Mouse (Mus musculus): ENCODE data around the gene 4932438A13Rik. TPM values are rescaled to one million over a fixed set of nuclear protein-coding genes. Genes with fewer than 3 reads are reported as not detected.

The 4932438A13Rik gene
- total and polyA plus RNA-seq, 2 experiments = 5.9 to 37.9 TPM

DNA sequence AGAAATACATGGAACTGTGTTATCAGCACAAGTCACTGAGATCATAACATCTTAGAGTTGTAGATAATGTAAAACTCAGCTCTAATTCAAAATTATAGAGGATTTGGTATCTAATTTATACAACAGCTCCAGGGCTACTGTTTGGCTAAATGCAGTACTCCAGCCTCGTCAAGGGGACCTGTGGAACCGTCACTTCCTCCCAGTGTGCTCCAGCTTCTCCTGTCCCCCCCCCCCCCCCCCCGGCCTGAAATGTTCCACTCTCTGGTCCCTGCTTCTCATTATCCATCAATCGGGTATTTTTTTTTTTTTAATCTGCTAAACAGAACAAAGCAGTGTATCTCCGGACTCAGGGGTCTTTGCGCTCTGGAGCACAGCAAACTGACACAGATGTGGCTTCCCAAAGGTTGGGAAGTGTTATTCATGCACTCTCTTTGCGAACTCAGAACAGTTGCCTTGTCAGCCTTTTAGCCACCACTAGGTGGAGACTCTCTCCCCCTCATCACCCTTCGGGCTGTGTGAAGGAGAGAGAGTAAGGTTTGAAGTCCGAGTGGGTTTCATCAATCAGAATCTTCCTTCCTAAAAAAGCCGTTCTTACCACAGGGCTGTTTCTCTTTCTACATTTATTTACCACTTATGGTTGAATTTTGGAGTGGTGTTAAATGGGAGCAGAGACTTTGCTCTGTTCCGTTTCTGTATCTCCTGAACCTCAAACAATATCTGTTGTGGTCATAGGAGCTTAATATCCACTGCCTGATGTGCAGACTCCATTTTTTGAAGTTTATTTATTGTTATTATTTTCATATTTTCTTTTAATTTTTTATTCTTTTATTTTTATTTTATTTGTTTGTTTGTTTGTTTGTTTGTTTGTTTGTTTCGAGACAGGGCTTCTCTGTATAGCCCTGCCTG lies 22.0 kb upstream of the 4932438A13Rik start:
- TF ChIP-seq POLR2A (IDR thresholded peaks at IDR 0.05; ENCODE audit: extremely low read depth, insufficient read depth, low read length) (no peak), CTCF (IDR thresholded peaks at IDR 0.05; ENCODE audit: low read depth, low read length) (peak; percentile 73; the same call in 1 of the 2 replicates)
- no peaks in the 10 kb centered on the region; the same call in 1 of the 2 replicates for H3K4me1 ChIP-seq (ENCODE audit: control insufficient read depth, insufficient read depth, low read length)
- H3K27ac ChIP-seq (replicated peaks; ENCODE audit: insufficient read depth, low read depth, low read length) = no peak overlapping the region
- no peaks in the 10 kb centered on the region for H3K27me3 ChIP-seq (ENCODE audit: control insufficient read depth, insufficient read depth, low read length)
- 18% methylated on average over 12 of the region's 12 CpGs for WGBS
- H3K4me3 ChIP-seq (ENCODE audit: insufficient read depth, low read depth, low read length) = no peak overlapping the region
- no peak overlapping the region for H3K9ac ChIP-seq (ENCODE audit: low read depth, low read length)
- H3K36me3 ChIP-seq (ENCODE audit: control insufficient read depth, insufficient read depth, low read length) = no peaks in the 10 kb centered on the region
- DNase-seq (ENCODE audit: extremely low read depth, low read depth, low spot score) = peak; percentile 54
- no peaks in the 10 kb centered on the region for H3K79me2 ChIP-seq (ENCODE audit: control insufficient read depth, insufficient read depth, low read length)

DNA sequence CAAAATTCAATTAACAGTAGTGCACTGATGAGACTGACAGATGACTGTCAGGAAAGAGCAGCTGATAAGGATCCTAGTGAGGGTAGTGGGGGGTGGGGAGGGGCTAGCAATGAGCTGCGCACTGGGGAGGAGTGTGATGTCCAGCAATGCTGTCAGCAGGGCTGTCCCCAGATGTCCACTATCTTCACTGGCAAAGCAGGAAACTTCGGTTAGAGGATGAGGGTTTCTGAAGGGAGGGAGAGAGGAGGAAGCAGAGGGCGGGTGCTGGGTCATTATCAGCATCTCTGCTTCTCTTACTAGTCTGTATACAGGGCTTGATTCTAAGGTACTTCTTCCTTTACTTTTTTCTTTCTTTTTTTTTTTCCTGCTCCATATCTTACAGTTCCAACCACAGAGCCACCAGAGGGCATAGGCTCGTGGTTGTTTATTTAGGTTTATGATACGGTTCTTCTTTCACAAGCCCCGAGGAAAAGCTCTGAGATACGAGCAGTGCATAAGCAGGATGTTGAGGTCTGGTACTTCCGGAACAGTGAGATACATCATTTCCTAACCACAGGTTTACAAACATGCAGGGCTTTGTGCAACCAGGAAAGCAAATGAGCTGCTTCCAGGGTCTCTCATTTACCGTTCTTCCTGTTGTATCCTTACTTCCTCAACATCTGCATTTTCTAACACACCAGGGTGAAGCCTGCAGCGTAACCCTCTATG lies 9.0 kb upstream of the 4932438A13Rik start:
- H3K9ac ChIP-seq (ENCODE audit: low read depth, low read length) = no peak overlapping the region
- H3K36me3 ChIP-seq (ENCODE audit: control insufficient read depth, insufficient read depth, low read length) = no peaks in the 10 kb centered on the region
- H3K79me2 ChIP-seq (ENCODE audit: control insufficient read depth, insufficient read depth, low read length) = no peaks in the 10 kb centered on the region
- no peaks in the 10 kb centered on the region; the same call in 1 of the 2 replicates for H3K4me1 ChIP-seq (ENCODE audit: control insufficient read depth, insufficient read depth, low read length)
- no peak for TF ChIP-seq POLR2A (IDR thresholded peaks at IDR 0.05; ENCODE audit: extremely low read depth, insufficient read depth, low read length)
- TF ChIP-seq CTCF (IDR thresholded peaks at IDR 0.05; ENCODE audit: low read depth, low read length) = no peak
- no peaks in the 10 kb centered on the region for H3K27me3 ChIP-seq (ENCODE audit: control insufficient read depth, insufficient read depth, low read length)
- H3K4me3 ChIP-seq (ENCODE audit: insufficient read depth, low read depth, low read length) = no peak overlapping the region
- peak; percentile 20 for DNase-seq (ENCODE audit: extremely low read depth, low read depth, low spot score)
- 53% methylated on average over 10 of the region's 10 CpGs for WGBS
- H3K27ac ChIP-seq (replicated peaks; ENCODE audit: insufficient read depth, low read depth, low read length) = 0 out of 2 replicates have a peak overlapping the region, but pooled peaks have one; percentile 8

DNA sequence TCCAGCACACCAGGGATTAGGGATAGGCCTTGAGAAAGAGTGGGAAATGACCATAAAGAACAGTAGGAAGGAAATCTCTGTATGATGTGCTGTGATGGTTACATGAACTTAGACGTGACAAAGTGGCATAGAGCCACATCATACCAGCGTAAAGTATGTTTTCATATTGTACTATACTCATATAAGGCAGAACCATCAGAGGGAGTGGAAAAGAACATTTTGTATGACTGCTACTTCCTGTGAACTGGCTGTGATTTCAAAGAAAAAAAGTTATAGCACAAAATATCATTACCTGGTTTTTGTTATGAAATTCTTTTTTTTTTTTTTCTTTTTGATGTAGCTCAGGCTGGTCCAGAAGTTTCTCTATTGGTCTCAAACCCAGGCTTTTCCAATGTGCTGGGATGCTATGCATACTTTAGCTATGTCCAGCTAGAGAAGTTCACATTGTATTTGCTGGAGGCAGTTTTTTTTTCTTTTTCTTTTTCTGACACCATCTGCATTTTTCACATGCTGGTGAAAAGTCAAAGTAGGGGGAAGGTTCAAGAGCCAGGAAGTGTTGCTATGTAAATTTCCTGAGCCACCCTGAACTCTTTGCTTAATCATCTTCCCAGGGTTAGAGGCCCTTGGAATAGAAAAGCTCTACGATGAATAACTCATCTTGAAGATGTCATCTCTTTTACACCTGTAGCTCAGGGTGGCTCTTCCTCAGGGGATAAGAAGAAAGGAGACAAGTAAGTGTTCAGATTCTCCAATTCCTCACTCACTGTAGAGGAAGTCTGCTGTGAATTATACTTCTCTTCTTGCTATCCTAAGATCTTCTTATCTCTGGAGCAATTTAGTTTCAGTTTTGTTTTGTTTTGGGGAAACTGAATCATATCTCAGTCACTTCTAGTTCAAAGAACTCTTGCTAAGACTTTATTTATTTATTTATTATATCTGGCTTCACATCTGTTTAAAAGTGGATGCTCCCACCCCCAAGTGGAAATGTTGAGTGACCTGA lies 1.2 kb upstream of the 4932438A13Rik start:
- Histone ChIP-seq H3K27me3 (ENCODE audit: control insufficient read depth, insufficient read depth, low read length) (no peaks in the 10 kb centered on the region), H3K36me3 (ENCODE audit: control insufficient read depth, insufficient read depth, low read length) (peaks cover 14% of the 10 kb centered on the region), H3K9ac (ENCODE audit: low read depth, low read length) (no peak overlapping the region), H3K4me3 (ENCODE audit: insufficient read depth, low read depth, low read length) (no peak overlapping the region), H3K4me1 (ENCODE audit: control insufficient read depth, insufficient read depth, low read length) (peaks cover 7% of the 10 kb centered on the region), H3K27ac (replicated peaks; ENCODE audit: insufficient read depth, low read depth, low read length) (no peak overlapping the region), H3K79me2 (ENCODE audit: control insufficient read depth, insufficient read depth, low read length) (peaks cover 4% of the 10 kb centered on the region; the same call in 1 of the 2 replicates)
- peak; percentile 33 for DNase-seq (ENCODE audit: extremely low read depth, low read depth, low spot score)
- 79% methylated on average over 3 of the region's 3 CpGs for WGBS
- TF ChIP-seq CTCF (IDR thresholded peaks at IDR 0.05; ENCODE audit: low read depth, low read length) = no peak
- TF ChIP-seq POLR2A (IDR thresholded peaks at IDR 0.05; ENCODE audit: extremely low read depth, insufficient read depth, low read length) = no peak

DNA sequence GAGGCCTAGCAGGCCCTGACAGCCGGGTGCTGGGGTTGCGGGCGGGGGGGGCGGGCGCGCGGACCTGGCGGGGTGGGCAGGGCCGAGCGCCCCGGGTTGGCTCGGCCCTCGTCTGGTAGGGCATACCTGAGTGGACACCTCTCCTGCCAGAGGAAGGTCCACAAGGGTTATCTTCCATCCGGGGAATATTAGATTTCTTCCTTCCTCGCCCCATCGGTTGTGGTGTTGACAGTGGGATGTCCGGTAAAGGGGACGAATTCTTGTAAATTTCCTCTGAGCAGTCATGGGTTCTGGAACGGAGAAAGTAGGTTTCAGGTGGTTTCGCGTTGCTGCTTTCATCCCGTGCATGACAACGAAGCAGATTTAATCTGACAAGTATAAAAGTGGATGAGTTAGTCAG lies 523 bp downstream of the 4932438A13Rik start:
- TF ChIP-seq POLR2A (IDR thresholded peaks at IDR 0.05; ENCODE audit: extremely low read depth, insufficient read depth, low read length) = no peak
- TF ChIP-seq CTCF (IDR thresholded peaks at IDR 0.05; ENCODE audit: low read depth, low read length) = no peak
- peaks cover 21% of the 10 kb centered on the region for H3K36me3 ChIP-seq (ENCODE audit: control insufficient read depth, insufficient read depth, low read length)
- peaks cover 4% of the 10 kb centered on the region; the same call in 1 of the 2 replicates for H3K79me2 ChIP-seq (ENCODE audit: control insufficient read depth, insufficient read depth, low read length)
- peaks cover 7% of the 10 kb centered on the region for H3K4me1 ChIP-seq (ENCODE audit: control insufficient read depth, insufficient read depth, low read length)
- H3K27ac ChIP-seq (replicated peaks; ENCODE audit: insufficient read depth, low read depth, low read length) = peak overlapping the region; percentile 70
- H3K27me3 ChIP-seq (ENCODE audit: control insufficient read depth, insufficient read depth, low read length) = no peaks in the 10 kb centered on the region
- DNase-seq (ENCODE audit: extremely low read depth, low read depth, low spot score) = peak; percentile 54
- WGBS = under 1% methylated on average over 21 of the region's 23 CpGs
- peak overlapping the region; percentile 78 for H3K9ac ChIP-seq (ENCODE audit: low read depth, low read length)
- H3K4me3 ChIP-seq (ENCODE audit: insufficient read depth, low read depth, low read length) = peak overlapping the region; percentile 64

DNA sequence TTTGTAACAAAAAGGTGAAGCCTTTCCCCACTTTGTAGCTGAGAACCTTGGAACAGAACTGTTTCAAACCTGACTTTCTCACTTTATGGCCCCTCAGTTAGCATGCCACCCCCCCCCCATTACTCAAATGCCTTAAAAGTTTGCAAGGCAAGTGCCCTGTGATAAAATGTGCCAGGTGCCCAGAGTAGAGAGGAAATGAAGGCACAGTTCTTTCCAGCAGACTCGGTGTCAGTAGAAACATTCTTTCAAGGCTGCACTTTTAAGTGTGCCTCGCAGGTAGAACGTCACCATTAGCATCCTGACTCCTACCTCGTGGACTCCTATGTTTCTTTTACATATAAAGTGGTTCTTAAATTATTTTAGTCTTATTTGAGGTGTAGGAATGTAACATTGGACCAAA lies 977 bp downstream of the 4932438A13Rik start:
- peaks cover 7% of the 10 kb centered on the region for H3K4me1 ChIP-seq (ENCODE audit: control insufficient read depth, insufficient read depth, low read length)
- no peak for TF ChIP-seq CTCF (IDR thresholded peaks at IDR 0.05; ENCODE audit: low read depth, low read length)
- no peak for TF ChIP-seq POLR2A (IDR thresholded peaks at IDR 0.05; ENCODE audit: extremely low read depth, insufficient read depth, low read length)
- H3K9ac ChIP-seq (ENCODE audit: low read depth, low read length) = no peak overlapping the region
- peaks cover 21% of the 10 kb centered on the region for H3K36me3 ChIP-seq (ENCODE audit: control insufficient read depth, insufficient read depth, low read length)
- H3K27me3 ChIP-seq (ENCODE audit: control insufficient read depth, insufficient read depth, low read length) = no peaks in the 10 kb centered on the region
- H3K79me2 ChIP-seq (ENCODE audit: control insufficient read depth, insufficient read depth, low read length) = peaks cover 4% of the 10 kb centered on the region; the same call in 1 of the 2 replicates
- 45% methylated on average over 4 of the region's 4 CpGs for WGBS
- peak overlapping the region; percentile 64; the same call in 1 of the 2 replicates for H3K4me3 ChIP-seq (ENCODE audit: insufficient read depth, low read depth, low read length)
- peak; percentile 9 for DNase-seq (ENCODE audit: extremely low read depth, low read depth, low spot score)
- H3K27ac ChIP-seq (replicated peaks; ENCODE audit: insufficient read depth, low read depth, low read length) = no peak overlapping the region

All from liver, adult 2 months (tissue).